Mouse (Mus musculus): ENCODE results near the gene Ccnk. TPM values are rescaled to one million over a fixed set of nuclear protein-coding genes. Genes with fewer than 3 reads are reported as not detected.

Ccnk gene
- total and polyA plus RNA-seq, 2 experiments from 2014 or later = 2.1 to 12.1 TPM

DNA sequence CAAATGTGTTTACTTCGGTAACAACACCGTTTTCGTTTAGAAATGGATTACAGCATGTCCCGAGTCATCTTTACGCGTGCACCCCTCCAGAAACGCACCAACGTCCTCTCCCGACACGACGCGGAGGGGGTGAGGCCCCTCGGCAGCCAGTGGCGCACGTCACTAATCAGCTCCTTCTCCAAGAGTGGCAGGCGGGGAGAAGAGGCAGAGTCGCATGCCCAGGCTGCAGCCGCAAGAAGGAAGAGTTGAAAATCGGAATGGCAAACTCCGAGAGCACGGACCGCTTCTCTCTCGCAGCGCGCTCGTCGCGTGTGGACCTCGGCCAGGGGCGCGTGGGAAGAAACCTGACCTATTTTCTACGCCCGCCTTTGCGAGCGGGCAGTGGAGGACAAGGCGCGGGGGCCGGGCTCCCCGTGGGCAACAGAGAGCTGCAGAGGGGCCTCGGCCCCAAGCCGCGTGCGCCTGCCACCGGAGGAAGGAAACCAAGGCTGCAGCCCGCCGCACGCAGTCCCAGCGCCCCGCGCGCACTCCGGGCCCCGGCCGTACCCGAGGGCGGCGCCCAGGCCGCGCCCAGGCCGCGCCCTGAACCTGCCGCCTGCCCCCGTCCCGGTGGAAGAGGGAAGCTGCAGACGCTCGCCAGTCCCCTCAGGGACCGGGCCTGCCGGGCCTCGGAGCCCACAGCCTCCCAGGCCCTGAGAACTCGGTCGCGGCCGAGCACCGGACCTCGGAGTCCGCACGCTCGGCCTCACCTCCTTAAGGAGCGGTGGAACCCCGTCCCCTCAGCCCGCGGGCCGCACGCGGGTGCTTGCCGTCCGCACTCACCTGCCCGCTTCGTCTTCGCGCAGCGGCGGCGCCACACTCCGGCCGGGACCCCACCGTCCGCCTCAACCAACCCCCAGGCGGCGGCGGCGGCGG, 791 bp upstream of the Ccnk start:
- under 1% methylated on average over 69 of the region's 103 CpGs for WGBS
- H3K36me3 ChIP-seq (ENCODE audit: insufficient read depth, low read length) = 0 out of 2 replicates have a peak, but pooled peaks cover 9% of the 10 kb centered on the region
- H3K9me3 ChIP-seq (ENCODE audit: low read length) = no peaks in the 10 kb centered on the region
- peak overlapping the region; percentile 91 for H3K9ac ChIP-seq (replicated peaks; ENCODE audit: low read length, poor library complexity, severe bottlenecking)
- peak overlapping the region; percentile 99 for H3K4me3 ChIP-seq (ENCODE audit: low read depth, low read length)
- no peaks in the 10 kb centered on the region for H3K27me3 ChIP-seq (ENCODE audit: insufficient read depth, low read length)
- DNase-seq (ENCODE audit: low spot score) (peak; percentile 59), ATAC-seq (ENCODE audit: low FRiP score) (peak; percentile 12)
- H3K27ac ChIP-seq (ENCODE audit: low read depth, low read length) = peak overlapping the region; percentile 86
- TF ChIP-seq CTCF (IDR thresholded peaks at IDR 0.05) = no peak
- H3K4me2 ChIP-seq (ENCODE audit: low read depth, low read length, poor library complexity, severe bottlenecking) = peak overlapping the region; percentile 83
- H3K4me1 ChIP-seq (ENCODE audit: insufficient read depth, low read length) = 0 out of 2 replicates have a peak, but pooled peaks cover 3% of the 10 kb centered on the region

DNA sequence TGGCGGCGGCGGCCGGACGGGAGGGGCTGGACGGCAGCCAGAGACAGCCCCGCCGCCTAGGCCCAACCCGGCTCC, 296 bp upstream of the Ccnk start, which contains the start of gene Setd3:
Setd3 (minus strand) TSS at position 69 of the 75 bp plus-strand sequence.
- Histone ChIP-seq H3K4me1 (ENCODE audit: insufficient read depth, low read length) (0 out of 2 replicates have a peak, but pooled peaks cover 3% of the 10 kb centered on the region), H3K27me3 (ENCODE audit: insufficient read depth, low read length) (no peaks in the 10 kb centered on the region), H3K4me3 (ENCODE audit: low read depth, low read length) (peak within 1 kb of the TSS; percentile 99), H3K4me2 (ENCODE audit: low read depth, low read length, poor library complexity, severe bottlenecking) (peak within 1 kb of the TSS; percentile 86), H3K36me3 (ENCODE audit: insufficient read depth, low read length) (0 out of 2 replicates have a peak, but pooled peaks cover 9% of the 10 kb centered on the region), H3K27ac (ENCODE audit: low read depth, low read length) (peak within 1 kb of the TSS; percentile 86), H3K9ac (replicated peaks; ENCODE audit: low read length, poor library complexity, severe bottlenecking) (peak within 1 kb of the TSS; percentile 93), H3K9me3 (ENCODE audit: low read length) (no peaks in the 10 kb centered on the region)
- no CpG with 5 or more reads among the region's 9 CpGs for WGBS
- DNase-seq (ENCODE audit: low spot score) (no peak), ATAC-seq (ENCODE audit: low FRiP score) (no peak)
- TF ChIP-seq CTCF (IDR thresholded peaks at IDR 0.05) = no peak

DNA sequence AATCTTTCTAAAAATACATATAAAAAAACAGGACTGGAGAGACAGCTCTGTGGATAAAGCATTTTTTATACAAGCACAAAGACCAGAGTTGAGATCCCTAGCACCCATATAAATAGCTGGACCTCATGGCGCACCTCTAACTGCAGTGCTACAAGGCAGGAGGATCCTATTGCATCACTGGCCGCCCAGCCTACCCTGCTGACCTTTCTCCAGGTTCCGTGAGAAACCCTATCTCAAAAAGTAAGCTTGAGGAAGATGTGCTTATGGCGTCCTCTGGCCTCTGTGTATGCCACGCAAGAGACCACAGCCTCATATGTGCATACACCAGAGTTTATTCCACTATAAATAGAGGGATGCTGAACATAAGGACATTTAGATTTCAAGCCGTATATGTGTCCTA, 2.3 kb downstream of the Ccnk start:
- TF ChIP-seq CTCF (IDR thresholded peaks at IDR 0.05) = no peak
- no peak for DNase-seq (ENCODE audit: low spot score)
- Histone ChIP-seq H3K4me2 (ENCODE audit: low read depth, low read length, poor library complexity, severe bottlenecking) (no peak overlapping the region), H3K9ac (replicated peaks; ENCODE audit: low read length, poor library complexity, severe bottlenecking) (no peak overlapping the region), H3K4me1 (ENCODE audit: insufficient read depth, low read length) (0 out of 2 replicates have a peak, but pooled peaks cover 3% of the 10 kb centered on the region), H3K27me3 (ENCODE audit: insufficient read depth, low read length) (no peaks in the 10 kb centered on the region), H3K27ac (ENCODE audit: low read depth, low read length) (no peak overlapping the region), H3K36me3 (ENCODE audit: insufficient read depth, low read length) (peaks cover 17% of the 10 kb centered on the region), H3K4me3 (ENCODE audit: low read depth, low read length) (no peak overlapping the region), H3K9me3 (ENCODE audit: low read length) (no peaks in the 10 kb centered on the region)
- ATAC-seq (ENCODE audit: low FRiP score) = no peak
- WGBS = 94% methylated on average over 6 of the region's 6 CpGs

DNA sequence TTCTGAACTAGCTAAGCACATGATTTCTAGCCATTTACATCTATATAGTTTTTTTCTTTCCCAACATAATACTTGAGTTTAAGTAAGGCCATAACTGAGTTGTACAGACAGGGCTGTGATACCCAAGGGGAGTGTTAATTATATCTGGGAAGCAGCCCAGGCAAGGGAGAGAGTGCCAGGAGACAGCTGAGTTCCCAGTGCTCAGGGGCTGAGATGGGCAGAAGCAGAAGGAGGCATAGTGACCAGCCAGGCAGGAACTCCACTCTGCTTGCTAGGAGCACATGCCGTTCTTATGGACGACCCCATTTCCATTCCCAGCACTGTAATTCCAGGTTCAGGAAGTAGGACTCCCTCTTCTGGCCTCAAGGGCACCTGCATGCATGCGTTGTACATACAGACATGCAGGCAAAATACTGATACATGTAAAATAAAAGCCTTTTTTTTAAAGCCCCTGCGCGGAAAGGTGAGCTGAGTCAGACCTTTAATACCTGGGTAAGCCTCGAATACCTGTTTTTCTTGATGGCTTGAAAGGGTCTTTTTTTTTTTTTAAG, 8.2 kb downstream of the Ccnk start:
- H3K4me2 ChIP-seq (ENCODE audit: low read depth, low read length, poor library complexity, severe bottlenecking) = no peak overlapping the region
- no peaks in the 10 kb centered on the region for H3K9me3 ChIP-seq (ENCODE audit: low read length)
- no peaks in the 10 kb centered on the region for H3K4me1 ChIP-seq (ENCODE audit: insufficient read depth, low read length)
- no peak for ATAC-seq (ENCODE audit: low FRiP score)
- DNase-seq (ENCODE audit: low spot score) = no peak
- no peak overlapping the region for H3K4me3 ChIP-seq (ENCODE audit: low read depth, low read length)
- H3K27me3 ChIP-seq (ENCODE audit: insufficient read depth, low read length) = no peaks in the 10 kb centered on the region
- 92% methylated on average over 6 of the region's 6 CpGs for WGBS
- no peak overlapping the region for H3K27ac ChIP-seq (ENCODE audit: low read depth, low read length)
- peaks cover 44% of the 10 kb centered on the region for H3K36me3 ChIP-seq (ENCODE audit: insufficient read depth, low read length)
- TF ChIP-seq CTCF (IDR thresholded peaks at IDR 0.05) = peak; percentile 39
- no peak overlapping the region for H3K9ac ChIP-seq (replicated peaks; ENCODE audit: low read length, poor library complexity, severe bottlenecking)

DNA sequence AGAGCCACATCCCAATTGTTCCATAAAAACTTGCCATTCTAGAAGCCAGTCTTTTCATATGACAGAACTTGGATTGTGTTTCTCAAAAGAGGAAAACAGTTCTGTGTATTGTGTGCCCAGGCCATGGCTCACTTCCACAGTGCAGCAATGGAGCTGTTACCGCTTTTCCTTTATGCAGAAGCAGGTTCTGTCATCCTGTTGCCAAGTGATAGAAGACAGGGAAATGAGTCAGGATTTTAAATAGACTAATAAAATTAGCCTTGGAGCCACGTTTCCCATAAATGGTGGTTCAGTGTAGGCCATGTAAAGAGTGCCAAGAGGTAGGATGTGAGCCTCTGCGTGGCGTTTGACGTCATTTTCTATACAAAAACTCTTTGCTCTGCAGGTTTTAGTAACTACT, 14.5 kb downstream of the Ccnk start:
- Histone ChIP-seq H3K27me3 (ENCODE audit: insufficient read depth, low read length) (no peaks in the 10 kb centered on the region), H3K9ac (replicated peaks; ENCODE audit: low read length, poor library complexity, severe bottlenecking) (no peak overlapping the region), H3K27ac (ENCODE audit: low read depth, low read length) (no peak overlapping the region), H3K36me3 (ENCODE audit: insufficient read depth, low read length) (peaks cover 72% of the 10 kb centered on the region), H3K4me3 (ENCODE audit: low read depth, low read length) (no peak overlapping the region), H3K4me2 (ENCODE audit: low read depth, low read length, poor library complexity, severe bottlenecking) (no peak overlapping the region), H3K4me1 (ENCODE audit: insufficient read depth, low read length) (no peaks in the 10 kb centered on the region), H3K9me3 (ENCODE audit: low read length) (no peaks in the 10 kb centered on the region)
- DNase-seq (ENCODE audit: low spot score) = no peak
- 90% methylated on average over 5 of the region's 5 CpGs for WGBS
- no peak for ATAC-seq (ENCODE audit: low FRiP score)
- TF ChIP-seq CTCF (IDR thresholded peaks at IDR 0.05) = no peak

DNA sequence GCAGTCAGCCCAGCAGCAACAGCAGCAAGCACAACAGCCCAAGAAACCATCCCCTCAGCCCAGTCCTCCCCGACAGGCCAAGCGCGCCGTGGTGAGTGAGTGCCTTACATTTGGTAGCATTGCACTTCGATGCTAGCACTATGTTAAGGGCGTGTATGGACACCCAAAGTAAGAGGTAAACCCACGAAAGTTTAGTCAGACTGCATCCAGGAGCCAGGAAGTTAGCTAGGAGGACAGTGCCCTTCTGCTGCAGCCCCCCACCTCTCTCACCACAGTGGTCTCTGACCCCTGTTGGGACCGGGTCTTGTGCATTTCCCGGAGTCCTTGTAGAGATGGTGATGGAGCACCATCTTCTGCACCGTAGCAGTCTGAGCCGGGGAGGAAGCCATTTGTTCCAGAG, 16.4 kb downstream of the Ccnk start:
- WGBS = 97% methylated on average over 11 of the region's 11 CpGs
- H3K36me3 ChIP-seq (ENCODE audit: insufficient read depth, low read length) = peaks cover 72% of the 10 kb centered on the region
- DNase-seq (ENCODE audit: low spot score) (no peak), ATAC-seq (ENCODE audit: low FRiP score) (no peak)
- H3K9me3 ChIP-seq (ENCODE audit: low read length) = no peaks in the 10 kb centered on the region
- H3K27ac ChIP-seq (ENCODE audit: low read depth, low read length) = no peak overlapping the region
- H3K4me3 ChIP-seq (ENCODE audit: low read depth, low read length) = no peak overlapping the region
- no peak overlapping the region for H3K4me2 ChIP-seq (ENCODE audit: low read depth, low read length, poor library complexity, severe bottlenecking)
- TF ChIP-seq CTCF (IDR thresholded peaks at IDR 0.05) = no peak
- no peak overlapping the region for H3K9ac ChIP-seq (replicated peaks; ENCODE audit: low read length, poor library complexity, severe bottlenecking)
- H3K4me1 ChIP-seq (ENCODE audit: insufficient read depth, low read length) = no peaks in the 10 kb centered on the region
- no peaks in the 10 kb centered on the region for H3K27me3 ChIP-seq (ENCODE audit: insufficient read depth, low read length)

Measured in midbrain, postnatal 0 days (tissue).